Mouse (Mus musculus) bone marrow, adult 2 months (tissue): ENCODE results near the gene Lgr4. TPM values are rescaled to one million over a fixed set of nuclear protein-coding genes. Genes with fewer than 3 reads are reported as not detected.

Source experiments
- H3K27ac ChIP-seq: fragments of 200-500 bp; 2 replicates; pipeline ENCODE4 v1.5.1; 2012; ENCODE audit warnings: low read depth, mild to moderate bottlenecking, control low read depth, inconsistent platforms, low read length; ENCODE audit not compliant: control insufficient read depth, poor library complexity, insufficient read depth
- H3K4me1 ChIP-seq: fragments of 200-500 bp; 2 replicates; pipeline ENCODE4 v1.6.1; 2011; ENCODE audit warnings: low read length; ENCODE audit not compliant: control insufficient read depth, insufficient read depth
- H3K4me3 ChIP-seq: fragments of 200-500 bp; replicated peaks from 2 replicates; pipeline ENCODE3; 2011; ENCODE audit warnings: mild to moderate bottlenecking, low read depth, low read length, control low read depth; ENCODE audit not compliant: control insufficient read depth
- CTCF ChIP-seq: fragments of 200-500 bp; IDR thresholded peaks from 2 replicates; pipeline ENCODE4 v1.5.1; 2011; ENCODE audit warnings: low read length, control low read depth; ENCODE audit not compliant: control insufficient read depth, insufficient read depth
- POLR2A ChIP-seq: fragments of 200-500 bp; IDR thresholded peaks from 2 replicates; pipeline ENCODE4 v1.6.1; 2011; ENCODE audit warnings: low read depth, mild to moderate bottlenecking, control low read depth, low read length, borderline replicate concordance; ENCODE audit not compliant: control insufficient read depth
- WGBS: fragments of 180-500 bp; shearing (Covaris S2); methylation state at CpG from one replicate; pipeline ENCODE4 v1.1.7; 2018; 5-methylcytosine and 5-hydroxymethylcytosine counted together
- polyA plus RNA-seq: library from polyadenylated mRNA; stranded (reverse); fragments of >200 nt; gene quantifications from 2 replicates; pipeline ENCODE4 v1.2.4, GENCODE M21; 2011; ENCODE audit warnings: low replicate concordance; ENCODE audit not compliant: missing spikeins, insufficient read depth, insufficient read length

Gene Lgr4
- polyA plus RNA-seq, 1 experiment, result 1.8 TPM

- no peak for TF ChIP-seq POLR2A
- no peak for TF ChIP-seq CTCF
- no peak overlapping the region for H3K4me3 ChIP-seq
- no peaks in the 10 kb centered on the region for H3K4me1 ChIP-seq
- H3K27ac ChIP-seq, result no peak overlapping the region
- WGBS, result 41% methylated on average over 7 of the region's 7 CpGs
Measured at GRCm38 (mm10) chr2:110017087-110017486, 99.6 kb downstream of the Lgr4 start.

DNA sequence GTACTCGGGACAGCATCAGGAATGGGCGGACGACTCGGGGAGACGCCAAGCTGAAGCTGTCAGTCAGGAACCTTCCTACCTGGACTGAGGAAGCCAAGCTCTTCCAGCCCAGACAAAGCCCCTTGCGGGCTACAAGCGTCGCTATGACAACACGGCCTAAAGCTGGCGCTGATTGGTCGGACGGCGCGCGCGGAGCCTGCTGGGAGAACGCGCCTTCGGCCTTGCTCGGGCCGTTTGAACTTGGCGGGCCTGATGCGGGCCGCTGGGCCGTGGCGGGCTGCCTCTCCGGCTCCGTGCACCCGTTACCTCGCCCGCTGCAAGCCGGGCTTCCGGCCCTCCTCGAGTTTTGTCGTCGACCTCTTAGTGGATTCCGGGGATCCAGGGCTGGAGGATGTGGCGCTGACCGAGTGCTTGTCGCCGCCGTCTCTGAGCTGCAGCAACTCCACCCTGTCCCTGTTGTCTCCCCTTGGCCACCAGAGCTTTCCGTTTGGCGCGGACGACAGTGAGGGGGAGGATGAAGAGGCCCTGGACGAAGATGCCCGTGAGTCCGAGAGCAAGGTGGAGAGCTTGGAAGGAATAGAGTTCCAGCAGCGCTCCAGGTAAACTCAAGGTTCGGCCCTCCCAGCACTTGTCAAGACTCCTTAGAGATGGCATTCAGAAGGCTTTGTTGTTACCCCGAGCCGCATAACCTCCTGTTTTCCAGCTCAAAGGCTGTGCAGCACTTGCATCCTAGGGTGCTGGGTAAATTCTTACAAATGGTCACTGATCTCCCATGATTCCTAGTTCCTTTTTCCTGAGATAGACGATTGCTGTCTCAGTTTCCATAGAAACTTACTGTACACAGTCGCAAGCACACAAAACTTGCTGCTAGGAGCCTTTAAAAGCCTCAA lies 100.4 kb downstream of the Lgr4 start, which contains the start of gene Ccdc34:
Gene Ccdc34, plus strand, starts transcription at position 202 of the 890 bp plus-strand sequence.
- H3K4me1 ChIP-seq, result no peaks in the 10 kb centered on the region
- peak within 1 kb of the TSS; percentile 49 for H3K27ac ChIP-seq
- TF ChIP-seq CTCF (no peak), POLR2A (peak; percentile 79; the same call in 1 of the 2 replicates)
- under 1% methylated on average over 55 of the region's 55 CpGs for WGBS
- H3K4me3 ChIP-seq, result peak within 1 kb of the TSS; percentile 86

DNA sequence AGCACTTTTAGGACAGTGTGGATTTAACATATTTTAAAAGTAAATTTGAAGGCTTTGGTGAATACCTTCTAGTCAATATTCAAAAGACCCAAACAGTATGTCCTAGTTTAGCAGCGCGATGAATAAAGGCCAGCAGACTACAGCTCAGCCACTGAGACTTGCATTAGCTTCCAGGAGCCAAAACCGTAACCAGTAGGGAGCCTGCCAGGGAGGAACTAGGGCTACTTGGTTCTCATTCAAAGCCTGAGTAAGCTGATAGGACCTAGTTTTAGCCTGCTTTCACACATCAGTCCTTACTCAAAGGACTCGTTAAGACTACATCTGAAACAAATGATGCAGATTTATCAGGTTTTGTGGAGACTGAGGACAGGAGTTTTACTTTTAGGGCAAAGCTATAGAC lies 102.2 kb downstream of the Lgr4 start:
- WGBS, result 91% methylated on average over 4 of the region's 4 CpGs
- no peak overlapping the region for H3K4me3 ChIP-seq

DNA sequence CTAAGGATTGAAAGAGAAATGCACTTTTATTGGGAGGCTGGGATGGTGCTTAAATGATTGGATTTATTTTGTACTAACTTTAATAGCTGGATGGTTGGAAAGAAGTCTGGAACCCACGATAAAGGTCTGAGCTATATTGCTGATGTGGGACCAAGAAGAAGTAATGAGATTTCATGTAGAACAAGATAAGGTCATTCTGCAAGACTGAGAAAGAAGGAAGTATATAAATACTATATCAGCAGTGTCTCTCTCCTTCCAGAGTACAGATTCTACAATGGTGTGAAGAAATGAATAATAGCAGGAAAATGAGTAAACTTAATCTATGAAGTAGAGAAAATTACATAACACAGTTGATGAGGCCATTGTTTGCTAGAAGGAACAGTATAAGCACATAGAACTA lies 103.0 kb downstream of the Lgr4 start:
- WGBS, result 68% methylated on average over 1 of the region's 1 CpGs
- no peak overlapping the region for H3K4me3 ChIP-seq
- TF ChIP-seq POLR2A (no peak), CTCF (no peak)

More for the DNA sequence above, 102.2 kb downstream of the Lgr4 start:
- Histone ChIP-seq H3K27ac (no peak overlapping the region), H3K4me1 (no peaks in the 10 kb centered on the region)
- TF ChIP-seq POLR2A (no peak), CTCF (no peak)

DNA sequence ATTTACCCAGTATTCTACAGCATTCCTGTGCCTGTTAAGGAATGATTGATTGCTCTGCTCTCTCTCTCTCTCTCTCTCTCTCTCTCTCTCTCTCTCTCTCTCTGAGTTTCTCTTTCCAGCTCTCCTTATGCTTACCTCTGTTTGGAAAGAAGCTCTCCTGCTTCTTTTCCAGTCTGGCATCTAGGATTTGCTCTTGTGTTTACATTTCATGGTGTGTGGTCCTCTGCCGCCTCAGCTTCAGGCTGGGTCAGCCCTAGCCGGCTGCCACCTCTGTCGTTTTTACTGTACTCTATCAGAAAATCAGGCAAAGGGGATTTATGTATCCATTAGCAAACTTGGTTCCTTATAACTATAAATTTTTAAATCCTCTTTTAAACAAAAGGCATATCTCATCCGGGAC lies 118.8 kb downstream of the Lgr4 start:
- WGBS, result 75% methylated on average over 4 of the region's 4 CpGs
- H3K4me3 ChIP-seq, result no peak overlapping the region
- TF ChIP-seq CTCF (no peak), POLR2A (no peak)
- H3K27ac ChIP-seq, result no peak overlapping the region
- no peaks in the 10 kb centered on the region for H3K4me1 ChIP-seq

More for the DNA sequence above, 103.0 kb downstream of the Lgr4 start:
- no peak overlapping the region for H3K27ac ChIP-seq
- no peaks in the 10 kb centered on the region for H3K4me1 ChIP-seq

- no peak overlapping the region for H3K4me3 ChIP-seq
- WGBS, result 85% methylated on average over 4 of the region's 4 CpGs
- no peak for TF ChIP-seq CTCF
- no peaks in the 10 kb centered on the region for H3K4me1 ChIP-seq
- no peak overlapping the region for H3K27ac ChIP-seq
Measured at GRCm38 (mm10) chr2:110036665-110037064, 119.2 kb downstream of the Lgr4 start.

DNA sequence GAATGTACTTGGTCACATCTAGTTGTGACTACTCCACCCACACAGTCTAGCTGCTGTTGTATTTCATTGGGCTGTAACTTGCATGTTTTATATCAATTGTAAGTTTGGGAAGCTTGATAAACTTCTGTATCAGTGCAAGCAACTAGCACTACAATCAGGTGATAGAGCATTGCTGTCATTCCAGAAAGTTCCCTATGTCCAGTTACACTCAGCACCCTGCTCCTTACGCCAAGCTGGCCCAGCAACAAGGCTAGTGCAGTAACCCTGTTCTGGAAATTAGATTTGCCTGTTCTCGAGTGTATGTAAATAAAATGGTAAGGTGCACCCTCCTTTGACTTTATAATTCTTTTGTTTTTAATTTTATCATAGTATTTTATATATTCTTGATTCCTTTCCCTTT lies 119.8 kb downstream of the Lgr4 start:
- Histone ChIP-seq H3K27ac (no peak overlapping the region), H3K4me3 (no peak overlapping the region), H3K4me1 (no peaks in the 10 kb centered on the region)
- 94% methylated on average over 2 of the region's 2 CpGs for WGBS
- TF ChIP-seq CTCF, result no peak
- TF ChIP-seq POLR2A, result no peak

DNA sequence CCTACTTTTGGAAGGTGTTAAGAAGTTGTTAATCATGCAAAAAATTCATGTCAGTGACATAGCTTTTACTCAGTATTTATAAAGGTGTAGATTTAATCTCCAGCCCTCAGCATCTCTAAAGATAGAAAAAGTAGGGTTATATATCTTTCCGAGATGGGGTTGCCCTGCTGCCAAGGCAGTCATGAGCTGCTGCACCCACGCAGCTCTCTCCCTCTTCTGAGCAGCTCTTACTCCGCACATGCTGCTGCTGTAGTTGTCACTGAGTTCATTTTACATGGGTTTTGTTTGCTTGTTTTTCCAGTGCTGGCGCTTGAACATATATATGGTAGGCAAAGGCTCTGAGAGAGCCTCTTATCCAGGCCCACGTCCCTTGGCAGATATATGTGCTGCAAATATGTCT lies 120.9 kb downstream of the Lgr4 start:
- H3K27ac ChIP-seq, result no peak overlapping the region
- TF ChIP-seq CTCF, result no peak
- TF ChIP-seq POLR2A, result no peak
- WGBS, result 90% methylated on average over 5 of the region's 5 CpGs
- no peak overlapping the region for H3K4me3 ChIP-seq
- H3K4me1 ChIP-seq, result no peaks in the 10 kb centered on the region
